Mouse (Mus musculus) cerebellum, adult (tissue): ENCODE measurements around the gene Gm17361.
"Not testable (repeated sequence)": the region's sequence is repeated elsewhere in the genome, so short reads cannot be mapped to it uniquely, and the experiment has no call there.

Experiments
- ATAC-seq: cut with Nextera tagmentation; 2 replicates; pipeline ENCODE4 v1.9.2; 2017; ENCODE audit warnings: mild to moderate bottlenecking, moderate library complexity, mixed read lengths; ENCODE audit not compliant: insufficient number of reproducible peaks, low FRiP score, low TSS enrichment

The Gm17361 gene

DNA sequence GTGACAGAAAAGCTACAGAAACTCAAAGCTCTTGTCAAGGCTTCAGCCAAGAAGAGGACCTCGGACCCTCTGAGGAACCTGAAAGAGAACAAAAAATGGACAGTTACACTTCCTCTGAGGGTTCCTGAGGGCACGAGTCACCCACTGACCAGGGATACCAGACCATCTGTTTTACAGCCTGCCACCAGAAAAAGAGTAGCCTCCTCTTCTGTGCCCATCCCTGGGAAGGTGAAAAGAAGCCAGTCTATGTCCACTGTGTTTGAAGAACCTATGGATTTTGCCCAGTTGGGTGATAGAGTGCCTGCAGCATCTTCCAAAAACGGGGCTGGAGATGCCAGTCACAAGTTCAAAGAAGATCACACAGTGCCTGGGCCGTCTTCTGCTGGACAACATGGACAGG lies at the start of gene Gm17361:
Gene Gm17361, plus strand, starts transcription at position 301 of the 400 bp plus-strand sequence.
- not testable (repeated sequence) for ATAC-seq
